Mouse (Mus musculus) CH12.LX (cell line): Measurements from ENCODE around the gene Evi5l. TPM values are rescaled to one million over a fixed set of nuclear protein-coding genes. Genes with fewer than 3 reads are reported as not detected.

Experiments used
- DNase-seq: peaks from one replicate; pipeline ENCODE4 v3.0.0-alpha.2; 2013; ENCODE audit errors: extremely low read depth
- H3K27ac ChIP-seq: 2 replicates; pipeline ENCODE4 v1.5.1; 2012; ENCODE audit warnings: low read depth, mild to moderate bottlenecking, control low read depth, moderate library complexity; ENCODE audit not compliant: insufficient read depth
- H3K27me3 ChIP-seq: replicated peaks from 2 replicates; pipeline ENCODE3; 2012; ENCODE audit warnings: inconsistent platforms
- H3K36me3 ChIP-seq, 2 experiments: replicated peaks in 1 of 2; 2 replicates each; pipeline versions ENCODE3 to v1.6.1; 2012; ENCODE audit warnings: inconsistent platforms in 1 of 2, low read length in 1 of 2, mild to moderate bottlenecking in 1 of 2, mixed read lengths in 1 of 2, moderate library complexity in 1 of 2; ENCODE audit not compliant: control insufficient read depth in 1 of 2, insufficient read depth in 1 of 2
- H3K4me1 ChIP-seq, 2 experiments: 2 replicates each; pipeline ENCODE4 v1.6.1; 2012; ENCODE audit warnings: inconsistent platforms in 1 of 2, moderate library complexity in 1 of 2; ENCODE audit not compliant: insufficient read depth in 2 of 2, control insufficient read depth in 1 of 2
- H3K4me2 ChIP-seq: 2 replicates; pipeline ENCODE4 v1.6.1; 2012; ENCODE audit warnings: low read depth, mild to moderate bottlenecking, control low read depth; ENCODE audit not compliant: poor library complexity, insufficient read depth, severe bottlenecking
- H3K4me3 ChIP-seq, 3 experiments: fragments of 150-350 bp in 1 of 3; sonication (generic) in 1 of 3; replicated peaks in 1 of 3; 2 replicates each; pipeline versions ENCODE3 to v1.5.1; 2011 to 2012; ENCODE audit warnings: low read depth in 2 of 3, low read length in 2 of 3, mild to moderate bottlenecking in 2 of 3, moderate library complexity in 2 of 3, control low read depth in 1 of 3, improper control_type of control experiment in 1 of 3, inconsistent platforms in 1 of 3, mixed read lengths in 1 of 3; ENCODE audit not compliant: poor library complexity in 1 of 3
- H3K79me2 ChIP-seq: replicated peaks from 2 replicates; pipeline ENCODE4 v1.6.1; 2012; ENCODE audit warnings: mild to moderate bottlenecking, moderate library complexity; ENCODE audit not compliant: control insufficient read depth, poor library complexity, insufficient read depth, severe bottlenecking; ENCODE audit errors: extremely low read depth
- H3K9ac ChIP-seq: 2 replicates; pipeline ENCODE4 v1.6.1; 2012; ENCODE audit warnings: low read depth, mild to moderate bottlenecking, control low read depth, moderate library complexity; ENCODE audit not compliant: insufficient read depth
- H3K9me3 ChIP-seq: replicated peaks from 2 replicates; pipeline ENCODE3; 2012; ENCODE audit warnings: low read length, inconsistent platforms, mixed read lengths
- BHLHE40 ChIP-seq: IDR thresholded peaks from 2 replicates; pipeline ENCODE4 v1.6.1; 2011; ENCODE audit warnings: mild to moderate bottlenecking, low read depth, low read length, improper control_type of control experiment
- CHD1 ChIP-seq: IDR thresholded peaks from 2 replicates; pipeline ENCODE4 v1.6.1; 2012; ENCODE audit warnings: low read depth, low read length, improper control_type of control experiment, inconsistent platforms
- CHD2 ChIP-seq: IDR thresholded peaks from 2 replicates; pipeline ENCODE4 v1.6.1; 2011; ENCODE audit warnings: low read length, improper control_type of control experiment
- E2F4 ChIP-seq: IDR thresholded peaks from 2 replicates; pipeline ENCODE4 v1.6.1; 2011; ENCODE audit warnings: low read depth, low read length, improper control_type of control experiment; ENCODE audit not compliant: insufficient replicate concordance
- EP300 ChIP-seq: IDR thresholded peaks from 2 replicates; pipeline ENCODE4 v1.6.1; 2011; ENCODE audit warnings: low read length, improper control_type of control experiment
- GABPA ChIP-seq: IDR thresholded peaks from 2 replicates; pipeline ENCODE4 v1.6.1; 2012; ENCODE audit warnings: low read depth, low read length, improper control_type of control experiment, inconsistent platforms; ENCODE audit not compliant: insufficient replicate concordance
- IRF4 ChIP-seq: IDR thresholded peaks from 2 replicates; pipeline ENCODE4 v1.6.1; 2014; ENCODE audit warnings: low read depth, mild to moderate bottlenecking, inconsistent platforms, low read length, improper control_type of control experiment
- JUN ChIP-seq: IDR thresholded peaks from 2 replicates; pipeline ENCODE4 v1.6.1; 2011; ENCODE audit warnings: low read depth, mild to moderate bottlenecking, low read length, improper control_type of control experiment, moderate library complexity; ENCODE audit not compliant: insufficient read depth
- JUND ChIP-seq: conservative IDR thresholded peaks from 2 replicates; pipeline ENCODE4 v1.6.1; 2011; ENCODE audit warnings: low read depth, low read length, improper control_type of control experiment
- MAFK ChIP-seq: IDR thresholded peaks from 2 replicates; pipeline ENCODE4 v1.6.1; 2011; ENCODE audit warnings: low read length, improper control_type of control experiment; ENCODE audit not compliant: insufficient replicate concordance
- MAX ChIP-seq: IDR thresholded peaks from 2 replicates; pipeline ENCODE4 v1.6.1; 2011; ENCODE audit warnings: low read length, improper control_type of control experiment
- MAZ ChIP-seq: IDR thresholded peaks from 2 replicates; pipeline ENCODE4 v1.6.1; 2012; ENCODE audit warnings: low read depth, mild to moderate bottlenecking, inconsistent platforms, low read length, improper control_type of control experiment, moderate library complexity
- MEF2A ChIP-seq: IDR thresholded peaks from 2 replicates; pipeline ENCODE4 v1.6.1; 2014; ENCODE audit warnings: low read depth, mild to moderate bottlenecking, inconsistent platforms, low read length, improper control_type of control experiment, borderline replicate concordance
- NELFE ChIP-seq: IDR thresholded peaks from 2 replicates; pipeline ENCODE4 v1.6.1; 2011; ENCODE audit warnings: low read depth, low read length, improper control_type of control experiment
- PAX5 ChIP-seq: IDR thresholded peaks from 2 replicates; pipeline ENCODE4 v1.6.1; 2012; ENCODE audit warnings: low read length, inconsistent platforms, mixed read lengths
- POLR2A ChIP-seq: IDR thresholded peaks from 2 replicates; pipeline ENCODE4 v1.6.1; 2011; ENCODE audit warnings: low read depth, mild to moderate bottlenecking, improper control_type of control experiment, low read length
- POLR2AphosphoS2 ChIP-seq: IDR thresholded peaks from 2 replicates; pipeline ENCODE4 v1.6.1; 2011; ENCODE audit warnings: low read depth, low read length, improper control_type of control experiment
- RAD21 ChIP-seq: IDR thresholded peaks from 2 replicates; pipeline ENCODE4 v1.6.1; 2011; ENCODE audit warnings: low read depth, mild to moderate bottlenecking, low read length, improper control_type of control experiment, moderate library complexity
- RCOR1 ChIP-seq: conservative IDR thresholded peaks from 2 replicates; pipeline ENCODE4 v1.6.1; 2012; ENCODE audit warnings: low read depth, mild to moderate bottlenecking, inconsistent platforms, low read length, improper control_type of control experiment
- SIN3A ChIP-seq: IDR thresholded peaks from 2 replicates; pipeline ENCODE4 v1.6.1; 2012; ENCODE audit warnings: low read length, improper control_type of control experiment, inconsistent platforms
- TCF12 ChIP-seq: IDR thresholded peaks from 2 replicates; pipeline ENCODE4 v1.6.1; 2014; ENCODE audit warnings: low read depth, mild to moderate bottlenecking, inconsistent platforms, low read length, improper control_type of control experiment
- UBTF ChIP-seq: IDR thresholded peaks from 2 replicates; pipeline ENCODE4 v1.6.1; 2012; ENCODE audit warnings: low read depth, mild to moderate bottlenecking, inconsistent platforms, low read length, improper control_type of control experiment, moderate library complexity
- ZC3H11A ChIP-seq: IDR thresholded peaks from 2 replicates; pipeline ENCODE4 v1.6.1; 2012; ENCODE audit warnings: low read depth, mild to moderate bottlenecking, inconsistent platforms, low read length, improper control_type of control experiment
- ZKSCAN1 ChIP-seq: IDR thresholded peaks from 2 replicates; pipeline ENCODE4 v1.6.1; 2012; ENCODE audit warnings: low read depth, inconsistent platforms, low read length, improper control_type of control experiment, borderline replicate concordance
- ZMIZ1 ChIP-seq: IDR thresholded peaks from 2 replicates; pipeline ENCODE4 v1.6.1; 2012; ENCODE audit warnings: low read depth, mild to moderate bottlenecking, inconsistent platforms, low read length, improper control_type of control experiment
- dilution Hi-C: fragments of 300-500 bp; cut with MboI; formaldehyde crosslinking; loops from 2 replicates; pipeline ENCODE4 v1.14.3; 2020; ENCODE audit warnings: low sequenced_read_pairs; ENCODE audit not compliant: extremely low pct_unique_long_range_greater_than_20kb, extremely low pct_ligation_motif_present
- in situ Hi-C: fragments of 300-500 bp; cut with MboI; formaldehyde crosslinking; loops from 3 replicates; pipeline ENCODE4 v1.14.3; 2019; ENCODE audit warnings: low sequenced_read_pairs, low pct_ligation_motif_present, low pct_unique_long_range_greater_than_20kb, mixed read lengths
- polyA plus RNA-seq: library from polyadenylated mRNA; unstranded; fragments of >175 nt; gene quantifications from 2 replicates; pipeline ENCODE4 v1.2.1, GENCODE M21; 2012; ENCODE audit warnings: low read depth; ENCODE audit not compliant: insufficient read length
- total RNA-seq, 2 experiments: library from RNA; depleted of rRNA; stranded (reverse); fragments of 300-350 nt in 1 of 2; fragments of >200 nt in 1 of 2; gene quantifications; 2 replicates each; pipeline ENCODE4 v1.2.3; 2012 to 2014

Gene Evi5l
- total and polyA plus RNA-seq, 3 experiments, result 2.2 to 6.6 (median 3.6) TPM

GRCm38 (mm10) chr8:4250306-4250970 lies 84.1 kb downstream of the Evi5l start (continued):
- TF ChIP-seq MAFK, result no peak
- TF ChIP-seq BHLHE40, result 0 out of 2 replicates have a peak, but pooled peaks have one; percentile 25
- 0 out of 2 replicates have a peak, but pooled peaks have one; percentile 32 for TF ChIP-seq MEF2A
- no peak for TF ChIP-seq JUND
- TF ChIP-seq PAX5, result no peak
- TF ChIP-seq EP300, result no peak
- no peak for TF ChIP-seq MAX
- TF ChIP-seq SIN3A, result peak; percentile 48; the same call in 1 of the 2 replicates
- TF ChIP-seq E2F4, result no peak
- no peak for TF ChIP-seq JUN
- no peak for TF ChIP-seq ZMIZ1
- TF ChIP-seq MAZ, result peak; percentile 55; the same call in 1 of the 2 replicates
- TF ChIP-seq NELFE, result 0 out of 2 replicates have a peak, but pooled peaks have one; percentile 46
- peak; percentile 72 for TF ChIP-seq CHD2
- TF ChIP-seq TCF12, result 0 out of 2 replicates have a peak, but pooled peaks have one; percentile 29
- TF ChIP-seq UBTF, result no peak
- no peak for TF ChIP-seq GABPA
- no peak for TF ChIP-seq POLR2A
- no peak for TF ChIP-seq ZKSCAN1
- TF ChIP-seq, all 38 proteins: peak for 14

GRCm38 (mm10) chr8:4252116-4252760 lies 85.9 kb downstream of the Evi5l start:
- dilution Hi-C loops (no loop called here), in situ Hi-C loops (loop anchor here (10.0 kb wide), 1 partner anchor 63 kb away; no protein-coding TSS in a partner anchor)
- Histone ChIP-seq H3K27me3 (no peaks in the 10 kb centered on the region), H3K4me1 (peaks cover 7 to 14% of the 10 kb centered on the region in 2 experiments), H3K4me2 (peak overlapping the region; percentile 71), H3K79me2 (no peaks in the 10 kb centered on the region), H3K9ac (peak overlapping the region; percentile 76), H3K27ac (no peak overlapping the region), H3K9me3 (no peaks in the 10 kb centered on the region), H3K36me3 (peaks cover 40 to 71% of the 10 kb centered on the region in 2 experiments), H3K4me3 (peak overlapping the region; percentile 39 to 68 (median 64))
- TF ChIP-seq IRF4, result no peak
- TF ChIP-seq RAD21, result no peak
- TF ChIP-seq ZMIZ1, result no peak
- TF ChIP-seq CHD1, result no peak
- TF ChIP-seq POLR2AphosphoS2, result no peak
- no peak for TF ChIP-seq PAX5
- no peak for TF ChIP-seq RCOR1
- TF ChIP-seq NELFE, result no peak
- TF ChIP-seq ZC3H11A, result no peak
- TF ChIP-seq MAFK, result no peak
- no peak for TF ChIP-seq E2F4
- no peak for DNase-seq
